Mouse (Mus musculus) brain, embryonic 18.5 days (tissue): ENCODE measurements around the gene Samt1.
"Not testable (repeated sequence)": the region's sequence is repeated elsewhere in the genome, so short reads cannot be mapped to it uniquely, and the experiment has no call there.

Experiments
- DNase-seq: peaks from one replicate; pipeline ENCODE4 v3.0.0-alpha.2; 2012; ENCODE audit warnings: low read depth, low spot score

Samt1 gene

DNA sequence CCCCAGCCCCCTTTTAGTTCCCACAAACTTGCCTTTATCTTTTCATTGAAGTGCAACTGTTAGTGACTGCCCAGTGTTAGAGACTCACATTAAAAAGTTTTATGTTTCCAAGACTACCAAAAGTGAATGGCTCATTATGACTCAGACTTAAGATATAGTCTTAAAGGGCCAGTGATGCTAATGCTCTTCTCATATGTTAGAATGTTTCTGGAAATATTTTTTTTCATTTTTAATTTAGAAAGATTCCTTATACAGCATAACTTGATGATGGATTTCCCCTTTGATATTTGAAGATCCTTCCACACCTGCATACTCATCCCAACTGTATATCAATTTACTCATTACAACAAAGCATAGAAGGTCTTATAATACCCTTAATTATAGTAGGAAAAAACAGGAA, at the start of gene Samt1:
Gene Samt1, minus strand, starts transcription at position 101 of the 400 bp plus-strand sequence.
- not testable (repeated sequence) for DNase-seq

DNA sequence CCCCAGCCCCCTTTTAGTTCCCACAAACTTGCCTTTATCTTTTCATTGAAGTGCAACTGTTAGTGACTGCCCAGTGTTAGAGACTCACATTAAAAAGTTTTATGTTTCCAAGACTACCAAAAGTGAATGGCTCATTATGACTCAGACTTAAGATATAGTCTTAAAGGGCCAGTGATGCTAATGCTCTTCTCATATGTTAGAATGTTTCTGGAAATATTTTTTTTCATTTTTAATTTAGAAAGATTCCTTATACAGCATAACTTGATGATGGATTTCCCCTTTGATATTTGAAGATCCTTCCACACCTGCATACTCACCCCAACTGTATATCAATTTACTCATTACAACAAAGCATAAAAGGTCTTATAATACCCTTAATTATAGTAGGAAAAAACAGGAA, 42.5 kb upstream of the Samt1 start, which contains the start of gene Gm10057:
Gene Gm10057, minus strand, starts transcription at position 101 of the 400 bp plus-strand sequence.
- not testable (repeated sequence) for DNase-seq

DNA sequence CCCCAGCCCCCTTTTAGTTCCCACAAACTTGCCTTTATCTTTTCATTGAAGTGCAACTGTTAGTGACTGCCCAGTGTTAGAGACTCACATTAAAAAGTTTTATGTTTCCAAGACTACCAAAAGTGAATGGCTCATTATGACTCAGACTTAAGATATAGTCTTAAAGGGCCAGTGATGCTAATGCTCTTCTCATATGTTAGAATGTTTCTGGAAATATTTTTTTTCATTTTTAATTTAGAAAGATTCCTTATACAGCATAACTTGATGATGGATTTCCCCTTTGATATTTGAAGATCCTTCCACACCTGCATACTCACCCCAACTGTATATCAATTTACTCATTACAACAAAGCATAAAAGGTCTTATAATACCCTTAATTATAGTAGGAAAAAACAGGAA, 21.3 kb upstream of the Samt1 start, which contains the start of gene 4921511M17Rik:
Gene 4921511M17Rik, minus strand, starts transcription at position 101 of the 400 bp plus-strand sequence.
- not testable (repeated sequence) for DNase-seq

DNA sequence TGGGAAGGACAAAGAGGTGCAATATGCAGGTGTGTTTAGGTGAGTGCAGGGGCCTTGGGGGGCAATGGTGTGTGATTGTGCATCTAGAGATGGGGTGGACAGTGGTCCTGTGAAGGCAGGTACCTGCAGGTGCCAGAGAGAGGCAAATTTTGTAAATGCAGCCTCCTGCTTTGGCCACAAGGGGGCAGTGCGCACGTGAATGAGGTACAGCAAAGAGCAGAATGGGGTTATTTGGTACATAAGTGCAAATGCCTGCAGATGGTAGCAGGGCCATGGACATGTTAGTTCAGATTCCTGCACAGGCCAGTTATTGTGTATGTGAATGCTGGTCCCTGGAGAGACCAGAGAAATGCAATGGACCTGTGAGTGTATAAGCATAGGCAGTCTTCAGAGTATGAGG, 35.5 kb downstream of the Samt1 start:
- not testable (repeated sequence) for DNase-seq

DNA sequence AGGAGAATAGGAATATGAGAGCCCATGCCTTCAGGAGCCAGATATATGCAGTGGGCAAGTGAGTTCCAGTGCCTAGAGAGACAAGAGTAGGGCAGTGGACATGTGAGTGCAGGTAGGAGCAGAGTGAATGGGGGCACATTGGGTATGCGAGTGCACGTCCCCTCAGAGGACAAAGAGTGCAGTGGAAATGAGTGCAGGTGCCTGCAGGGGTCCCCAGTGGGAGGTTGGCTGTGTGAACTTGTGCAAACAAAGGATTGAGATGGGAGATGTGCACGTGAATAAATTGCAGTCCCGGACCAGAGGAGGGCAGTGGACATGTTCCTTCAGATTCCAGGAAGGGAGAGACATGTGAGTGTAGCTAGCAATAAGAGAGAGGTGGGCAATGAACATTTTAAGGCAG, 36.0 kb downstream of the Samt1 start:
- not testable (repeated sequence) for DNase-seq

DNA sequence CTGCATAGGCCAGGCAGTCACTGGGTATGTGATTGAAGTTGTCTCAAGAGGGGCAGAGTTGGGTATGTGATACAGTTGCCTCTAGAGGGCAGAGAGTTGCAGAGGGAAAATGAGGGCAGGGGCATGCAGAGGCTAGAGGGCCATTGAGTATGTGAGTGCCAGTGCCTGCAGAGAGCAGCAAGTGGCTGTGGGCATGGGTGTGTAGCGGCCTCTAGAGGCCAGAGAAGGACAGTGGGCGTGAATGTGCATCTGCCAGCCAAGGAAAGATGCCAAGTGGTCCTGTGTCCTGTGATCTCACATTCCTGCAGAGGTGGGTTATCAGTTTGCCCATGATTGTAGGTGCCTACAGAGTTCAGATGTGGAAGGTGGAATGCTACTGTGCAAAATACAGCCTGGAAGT, 38.0 kb downstream of the Samt1 start:
- DNase-seq: no peak

DNA sequence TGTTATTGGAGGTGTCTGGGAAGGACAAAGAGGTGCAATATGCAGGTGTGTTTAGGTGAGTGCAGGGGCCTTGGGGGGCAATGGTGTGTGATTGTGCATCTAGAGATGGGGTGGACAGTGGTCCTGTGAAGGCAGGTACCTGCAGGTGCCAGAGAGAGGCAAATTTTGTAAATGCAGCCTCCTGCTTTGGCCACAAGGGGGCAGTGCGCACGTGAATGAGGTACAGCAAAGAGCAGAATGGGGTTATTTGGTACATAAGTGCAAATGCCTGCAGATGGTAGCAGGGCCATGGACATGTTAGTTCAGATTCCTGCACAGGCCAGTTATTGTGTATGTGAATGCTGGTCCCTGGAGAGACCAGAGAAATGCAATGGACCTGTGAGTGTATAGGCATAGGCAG, 59.6 kb downstream of the Samt1 start:
- DNase-seq: not testable (repeated sequence)
